Mouse (Mus musculus) urinary bladder, postnatal 10 days (tissue): ENCODE results near the gene Dhx40.
"Not testable (repeated sequence)": the region's sequence is repeated elsewhere in the genome, so short reads cannot be mapped to it uniquely, and the experiment has no call there.

Experiments
- DNase-seq: peaks from one replicate; pipeline ENCODE4 v3.0.0; 2022; ENCODE audit warnings: low spot score

The Dhx40 gene

GRCm38 (mm10) chr11:86751010-86751409 is 56.5 kb downstream of the Dhx40 start:
- DNase-seq = no peak

- DNase-seq = no peak
These were observed 57.6 kb downstream of the Dhx40 start for GRCm38 (mm10) chr11:86749776-86750423.

GRCm38 (mm10) chr11:86745634-86746404 is 61.7 kb downstream of the Dhx40 start:
- no peak for DNase-seq

- no peak for DNase-seq
These were observed 64.9 kb downstream of the Dhx40 start for GRCm38 (mm10) chr11:86742605-86743004.

GRCm38 (mm10) chr11:86741505-86741904 is 66.0 kb downstream of the Dhx40 start:
- no peak for DNase-seq

GRCm38 (mm10) chr11:86739470-86739869 is 68.1 kb downstream of the Dhx40 start:
- DNase-seq = no peak

GRCm38 (mm10) chr11:86738956-86739355 is 68.6 kb downstream of the Dhx40 start:
- no peak for DNase-seq

GRCm38 (mm10) chr11:86738308-86738707 is 69.2 kb downstream of the Dhx40 start:
- DNase-seq = not testable (repeated sequence)

- DNase-seq = no peak
These were observed 70.1 kb downstream of the Dhx40 start for GRCm38 (mm10) chr11:86737301-86738000.

- no peak for DNase-seq
These were observed 72.6 kb downstream of the Dhx40 start for GRCm38 (mm10) chr11:86734993-86735392.

- no peak for DNase-seq
These were observed 73.2 kb downstream of the Dhx40 start for GRCm38 (mm10) chr11:86734241-86734939.

- no peak for DNase-seq
These were observed 76.1 kb downstream of the Dhx40 start for GRCm38 (mm10) chr11:86731443-86731842.

- DNase-seq = no peak
These were observed 81.9 kb downstream of the Dhx40 start for GRCm38 (mm10) chr11:86725607-86726006.

GRCm38 (mm10) chr11:86724982-86725381 is 82.6 kb downstream of the Dhx40 start:
- DNase-seq = no peak

GRCm38 (mm10) chr11:86724004-86724403 is 83.5 kb downstream of the Dhx40 start:
- DNase-seq = no peak

GRCm38 (mm10) chr11:86719390-86719789 is 88.2 kb downstream of the Dhx40 start:
- DNase-seq = no peak
